Mouse (Mus musculus) megakaryocyte, embryonic 14.5 days (primary cell): Measurements from ENCODE around the gene Phf21a. TPM values are rescaled to one million over a fixed set of nuclear protein-coding genes. Genes with fewer than 3 reads are reported as not detected.
"Not testable (repeated sequence)": the region's sequence is repeated elsewhere in the genome, so short reads cannot be mapped to it uniquely, and the experiment has no call there.

Source experiments
- H3K27me3 ChIP-seq: replicated peaks from 2 replicates; pipeline ENCODE3; 2012; ENCODE audit warnings: inconsistent platforms
- H3K36me3 ChIP-seq: replicated peaks from 2 replicates; pipeline ENCODE3; 2012; ENCODE audit warnings: low read length, inconsistent platforms, mixed read lengths
- H3K4me1 ChIP-seq: 2 replicates; pipeline ENCODE4 v1.6.1; 2012; ENCODE audit warnings: inconsistent platforms
- H3K4me3 ChIP-seq: replicated peaks from 2 replicates; pipeline ENCODE3; 2012; ENCODE audit warnings: moderate library complexity, mild to moderate bottlenecking, inconsistent platforms
- H3K9me3 ChIP-seq: 2 replicates; pipeline ENCODE4 v1.6.1; 2012; ENCODE audit warnings: inconsistent platforms
- FLI1 ChIP-seq: IDR thresholded peaks from 2 replicates; pipeline ENCODE4 v1.6.1; 2012; ENCODE audit warnings: low read length, inconsistent platforms, mixed read lengths
- GATA1 ChIP-seq: IDR thresholded peaks from 3 replicates; pipeline ENCODE4 v1.6.1; 2012; ENCODE audit warnings: mixed read lengths, low read length, inconsistent platforms, borderline replicate concordance
- polyA plus RNA-seq: library from polyadenylated mRNA; stranded (reverse); fragments of >175 nt; gene quantifications from 2 replicates; pipeline ENCODE4 v1.2.3, GENCODE M21; 2012; ENCODE audit warnings: low replicate concordance; ENCODE audit not compliant: insufficient read depth

Gene Phf21a
- polyA plus RNA-seq, 1 experiment = 19.0 TPM

GRCm38 (mm10) chr2:92071143-92071542 is 21.8 kb upstream of the Phf21a start:
- TF ChIP-seq GATA1 (no peak), FLI1 (no peak)
- H3K4me1 ChIP-seq = peaks cover 15% of the 10 kb centered on the region
- no peak overlapping the region for H3K4me3 ChIP-seq
- no peaks in the 10 kb centered on the region for H3K9me3 ChIP-seq
- H3K36me3 ChIP-seq = no peaks in the 10 kb centered on the region
- peaks cover 54% of the 10 kb centered on the region for H3K27me3 ChIP-seq

- Histone ChIP-seq H3K4me3 (no peak overlapping the region), H3K9me3 (no peaks in the 10 kb centered on the region), H3K27me3 (peaks cover 53% of the 10 kb centered on the region), H3K4me1 (no peaks in the 10 kb centered on the region; the same call in 1 of the 2 replicates), H3K36me3 (no peaks in the 10 kb centered on the region)
- no peak for TF ChIP-seq GATA1
These were observed 16.7 kb upstream of the Phf21a start for GRCm38 (mm10) chr2:92076086-92076692.

GRCm38 (mm10) chr2:92082196-92082595 is 10.7 kb upstream of the Phf21a start:
- Histone ChIP-seq H3K27me3 (peaks cover 47% of the 10 kb centered on the region), H3K36me3 (no peaks in the 10 kb centered on the region), H3K4me3 (no peak overlapping the region), H3K4me1 (no peaks in the 10 kb centered on the region; the same call in 1 of the 2 replicates), H3K9me3 (no peaks in the 10 kb centered on the region)
- no peak for TF ChIP-seq FLI1
- no peak for TF ChIP-seq GATA1

GRCm38 (mm10) chr2:92085721-92086120 is 7.2 kb upstream of the Phf21a start:
- peaks cover 44% of the 10 kb centered on the region for H3K27me3 ChIP-seq
- H3K4me3 ChIP-seq = no peak overlapping the region
- no peaks in the 10 kb centered on the region for H3K4me1 ChIP-seq
- H3K9me3 ChIP-seq = peaks cover 14% of the 10 kb centered on the region
- TF ChIP-seq GATA1 (no peak), FLI1 (no peak)
- no peaks in the 10 kb centered on the region for H3K36me3 ChIP-seq

- H3K4me3 ChIP-seq = no peak overlapping the region
- H3K36me3 ChIP-seq = no peaks in the 10 kb centered on the region
- TF ChIP-seq GATA1 (no peak), FLI1 (no peak)
- H3K27me3 ChIP-seq = peaks cover 52% of the 10 kb centered on the region
- peaks cover 14% of the 10 kb centered on the region for H3K9me3 ChIP-seq
- H3K4me1 ChIP-seq = no peaks in the 10 kb centered on the region
These were observed 5.9 kb upstream of the Phf21a start for GRCm38 (mm10) chr2:92087065-92087464.

- Histone ChIP-seq H3K4me3 (no peak overlapping the region), H3K9me3 (peaks cover 14% of the 10 kb centered on the region), H3K36me3 (no peaks in the 10 kb centered on the region), H3K27me3 (peaks cover 50% of the 10 kb centered on the region), H3K4me1 (no peaks in the 10 kb centered on the region)
- TF ChIP-seq FLI1 = no peak
- TF ChIP-seq GATA1 = no peak
These were observed 3.1 kb upstream of the Phf21a start for GRCm38 (mm10) chr2:92089782-92090181.

- H3K4me1 ChIP-seq, H3K4me3 ChIP-seq, H3K36me3 ChIP-seq: not testable (repeated sequence)
- Histone ChIP-seq H3K27me3 (peaks cover 28% of the 10 kb centered on the region), H3K9me3 (peaks cover 11% of the 10 kb centered on the region)
These were observed 586 bp downstream of the Phf21a start for GRCm38 (mm10) chr2:92093503-92093902.

- Histone ChIP-seq H3K27me3 (peaks cover 23% of the 10 kb centered on the region), H3K4me1 (no peaks in the 10 kb centered on the region), H3K9me3 (peaks cover 5% of the 10 kb centered on the region), H3K4me3 (no peak overlapping the region), H3K36me3 (no peaks in the 10 kb centered on the region)
- TF ChIP-seq FLI1 = no peak
- no peak for TF ChIP-seq GATA1
These were observed 1.2 kb downstream of the Phf21a start for GRCm38 (mm10) chr2:92094078-92094477.

GRCm38 (mm10) chr2:92100768-92101167 is 7.9 kb downstream of the Phf21a start:
- H3K4me1 ChIP-seq = no peaks in the 10 kb centered on the region
- TF ChIP-seq GATA1 (no peak), FLI1 (no peak)
- H3K27me3 ChIP-seq = peaks cover 8% of the 10 kb centered on the region
- H3K36me3 ChIP-seq = no peaks in the 10 kb centered on the region
- H3K4me3 ChIP-seq = no peak overlapping the region
- H3K9me3 ChIP-seq = peaks cover 23% of the 10 kb centered on the region

- H3K4me3 ChIP-seq = no peak overlapping the region
- no peaks in the 10 kb centered on the region; the same call in 1 of the 2 replicates for H3K4me1 ChIP-seq
- H3K9me3 ChIP-seq = peaks cover 20% of the 10 kb centered on the region
- TF ChIP-seq FLI1 (no peak), GATA1 (no peak)
- no peaks in the 10 kb centered on the region for H3K36me3 ChIP-seq
- H3K27me3 ChIP-seq = peaks cover 16% of the 10 kb centered on the region
These were observed 31.6 kb downstream of the Phf21a start for GRCm38 (mm10) chr2:92124523-92124922.

GRCm38 (mm10) chr2:92125330-92125729 is 32.4 kb downstream of the Phf21a start:
- no peak overlapping the region for H3K4me3 ChIP-seq
- peaks cover 4% of the 10 kb centered on the region for H3K4me1 ChIP-seq
- peaks cover 14% of the 10 kb centered on the region for H3K27me3 ChIP-seq
- peaks cover 17% of the 10 kb centered on the region for H3K9me3 ChIP-seq
- TF ChIP-seq GATA1 (no peak), FLI1 (no peak)
- H3K36me3 ChIP-seq = no peaks in the 10 kb centered on the region
